Mouse (Mus musculus) urinary bladder, adult 18-20 months (tissue): ENCODE measurements around the gene Foxp1.
A peak's percentile ranks its signal among the peaks of the same experiment; 100 is the strongest.

Experiments used
- DNase-seq, 2 experiments: peaks; one replicate each; pipeline ENCODE4 v3.0.0; 2022; ENCODE audit warnings: low spot score in 2 of 2, mixed read lengths in 2 of 2

Foxp1 gene

GRCm38 (mm10) chr6:98994902-98995301 is 527.6 kb downstream of the Foxp1 start:
- no peak for DNase-seq

- no peak for DNase-seq
Measured at GRCm38 (mm10) chr6:98994104-98994787, 528.3 kb downstream of the Foxp1 start.

GRCm38 (mm10) chr6:98993231-98993630 is 529.3 kb downstream of the Foxp1 start:
- no peak for DNase-seq

- DNase-seq = no peak
Measured at GRCm38 (mm10) chr6:98992772-98993147, 529.8 kb downstream of the Foxp1 start.

- no peak for DNase-seq
Measured at GRCm38 (mm10) chr6:98991900-98992771, 530.4 kb downstream of the Foxp1 start.

GRCm38 (mm10) chr6:98987533-98988169 is 534.9 kb downstream of the Foxp1 start:
- DNase-seq = no peak

- DNase-seq = no peak
Measured at GRCm38 (mm10) chr6:98985452-98985851, 537.1 kb downstream of the Foxp1 start.

GRCm38 (mm10) chr6:98984626-98985025 is 537.9 kb downstream of the Foxp1 start:
- no peak for DNase-seq

GRCm38 (mm10) chr6:98984026-98984425 is 538.5 kb downstream of the Foxp1 start:
- DNase-seq = no peak

- no peak for DNase-seq
Measured at GRCm38 (mm10) chr6:98983311-98983838, 539.1 kb downstream of the Foxp1 start.

- no peak for DNase-seq
Measured at GRCm38 (mm10) chr6:98981265-98981664, 541.3 kb downstream of the Foxp1 start.

- no peak for DNase-seq
Measured at GRCm38 (mm10) chr6:98980432-98980831, 542.1 kb downstream of the Foxp1 start.

- DNase-seq = no peak
Measured at GRCm38 (mm10) chr6:98980001-98980400, 542.5 kb downstream of the Foxp1 start.

- DNase-seq = no peak
Measured at GRCm38 (mm10) chr6:98977806-98978205, 544.7 kb downstream of the Foxp1 start.

- DNase-seq = no peak
Measured at GRCm38 (mm10) chr6:98975918-98976317, 546.6 kb downstream of the Foxp1 start.

- no peak for DNase-seq
Measured at GRCm38 (mm10) chr6:98973433-98973832, 549.1 kb downstream of the Foxp1 start.

GRCm38 (mm10) chr6:98972404-98972803 is 550.1 kb downstream of the Foxp1 start:
- DNase-seq = no peak

GRCm38 (mm10) chr6:98959333-98959732 is 563.2 kb downstream of the Foxp1 start:
- no peak for DNase-seq

GRCm38 (mm10) chr6:98956522-98957169 is 565.9 kb downstream of the Foxp1 start:
- DNase-seq = no peak

GRCm38 (mm10) chr6:98955706-98956105 is 566.8 kb downstream of the Foxp1 start:
- DNase-seq = no peak

- no peak for DNase-seq
Measured at GRCm38 (mm10) chr6:98954439-98954838, 568.1 kb downstream of the Foxp1 start.

- peak; percentile 39 to 80 for DNase-seq
Measured at GRCm38 (mm10) chr6:98949703-98950191, 572.8 kb downstream of the Foxp1 start.
